Mouse (Mus musculus): ENCODE measurements around the gene Vamp9. TPM values are rescaled to one million over a fixed set of nuclear protein-coding genes. Genes with fewer than 3 reads are reported as not detected.

Gene Vamp9
- not detected in 2 replicates for polyA plus RNA-seq (2012; rRNA removed)

GRCm38 (mm10) chr5:99906181-99906956, at the start of gene Vamp9:
Gene Vamp9, plus strand, starts transcription at chr5:99906254.

GRCm38 (mm10) chr5:99978699-99979442, 72.8 kb downstream of the Vamp9 start, which contains the start of the genes Hnrnpd and 4930524J08Rik:
Gene Hnrnpd, minus strand, starts transcription at chr5:99978938.
Gene 4930524J08Rik, plus strand, starts transcription at chr5:99979061.

Other genes with a start within 250 kb of the Vamp9 start
- gene Rasgef1b, start 177.2 kb upstream of the Vamp9 start, polyA plus RNA-seq (2012; rRNA removed) = 11.8 and 12.7 TPM in 2 replicates
- 466 and 718 TPM in 2 replicates for gene Hnrnpd, start 72.7 kb downstream of the Vamp9 start, polyA plus RNA-seq (2012; rRNA removed)
- gene 4930524J08Rik, start 72.8 kb downstream of the Vamp9 start, polyA plus RNA-seq (2012; rRNA removed) = 6.0 and 6.1 TPM in 2 replicates
- 518 and 615 TPM in 2 replicates for gene Hnrnpdl, start 133.4 kb downstream of the Vamp9 start, polyA plus RNA-seq (2012; rRNA removed)
- 43.6 and 50.4 TPM in 2 replicates for gene Enoph1, start 133.7 kb downstream of the Vamp9 start, polyA plus RNA-seq (2012; rRNA removed)

Data from central nervous system, embryonic 11.5 days (tissue).